Mouse (Mus musculus): ENCODE results near the gene Btn2a2. TPM values are rescaled to one million over a fixed set of nuclear protein-coding genes. Genes with fewer than 3 reads are reported as not detected.

Gene Btn2a2
- total RNA-seq, 2 experiments from 2014 or later: not detected

- DNase-seq (ENCODE audit: low spot score): no peak
- intact Hi-C loops (cut with DNase I): no loop called here
These were observed 13.4 kb upstream of the Btn2a2 start for GRCm38 (mm10) chr13:23502031-23502567.

GRCm38 (mm10) chr13:23501511-23501910, 12.9 kb upstream of the Btn2a2 start:
- DNase-seq (ENCODE audit: low spot score): no peak
- intact Hi-C loops (cut with DNase I): no loop called here

GRCm38 (mm10) chr13:23500424-23501200, 12.0 kb upstream of the Btn2a2 start:
- intact Hi-C loops (cut with DNase I): no loop called here
- no peak for DNase-seq (ENCODE audit: low spot score)

- intact Hi-C loops (cut with DNase I): no loop called here
- DNase-seq (ENCODE audit: low spot score): no peak
These were observed 11.3 kb upstream of the Btn2a2 start for GRCm38 (mm10) chr13:23499943-23500342.

- DNase-seq (ENCODE audit: low spot score): no peak
- intact Hi-C loops (cut with DNase I): no loop called here
These were observed 10.0 kb upstream of the Btn2a2 start for GRCm38 (mm10) chr13:23498653-23499052.

GRCm38 (mm10) chr13:23497656-23498321, 9.1 kb upstream of the Btn2a2 start:
- intact Hi-C loops (cut with DNase I): no loop called here
- no peak for DNase-seq (ENCODE audit: low spot score)

- DNase-seq (ENCODE audit: low spot score): no peak
- intact Hi-C loops (cut with DNase I): no loop called here
These were observed 6.9 kb upstream of the Btn2a2 start for GRCm38 (mm10) chr13:23495526-23495925.

GRCm38 (mm10) chr13:23491990-23492389, 3.3 kb upstream of the Btn2a2 start:
- intact Hi-C loops (cut with DNase I): no loop called here
- no peak for DNase-seq (ENCODE audit: low spot score)

- intact Hi-C loops (cut with DNase I): no loop called here
- DNase-seq (ENCODE audit: low spot score): no peak
These were observed 2.6 kb upstream of the Btn2a2 start for GRCm38 (mm10) chr13:23491263-23491662.

- DNase-seq (ENCODE audit: low spot score): no peak
- intact Hi-C loops (cut with DNase I): no loop called here
These were observed 2.2 kb upstream of the Btn2a2 start for GRCm38 (mm10) chr13:23490863-23491262.

GRCm38 (mm10) chr13:23485271-23485670, 3.4 kb downstream of the Btn2a2 start:
- no peak for DNase-seq (ENCODE audit: low spot score)
- intact Hi-C loops (cut with DNase I): no loop called here

- intact Hi-C loops (cut with DNase I): no loop called here
- DNase-seq (ENCODE audit: low spot score): no peak
These were observed 5.5 kb downstream of the Btn2a2 start for GRCm38 (mm10) chr13:23483153-23483552.

- intact Hi-C loops (cut with DNase I): no loop called here
- DNase-seq (ENCODE audit: low spot score): no peak
These were observed 13.0 kb downstream of the Btn2a2 start for GRCm38 (mm10) chr13:23475658-23476057.

GRCm38 (mm10) chr13:23466911-23467310, 21.7 kb downstream of the Btn2a2 start:
- no peak for DNase-seq (ENCODE audit: low spot score)
- intact Hi-C loops (cut with DNase I): no loop called here

GRCm38 (mm10) chr13:23466306-23466705, 22.4 kb downstream of the Btn2a2 start:
- no peak for DNase-seq (ENCODE audit: low spot score)
- intact Hi-C loops (cut with DNase I): no loop called here

- DNase-seq (ENCODE audit: low spot score): no peak
- intact Hi-C loops (cut with DNase I): no loop called here
These were observed 23.0 kb downstream of the Btn2a2 start, which contains the start of gene Btn1a1 for GRCm38 (mm10) chr13:23465600-23466109. TSS of gene Btn1a1 (minus strand) at chr13:23465901.

- no peak for DNase-seq (ENCODE audit: low spot score)
- intact Hi-C loops (cut with DNase I): no loop called here
These were observed 23.8 kb downstream of the Btn2a2 start for GRCm38 (mm10) chr13:23464841-23465366.

- DNase-seq (ENCODE audit: low spot score): no peak
- intact Hi-C loops (cut with DNase I): no loop called here
These were observed 24.4 kb downstream of the Btn2a2 start for GRCm38 (mm10) chr13:23464224-23464637.

GRCm38 (mm10) chr13:23463381-23464223, 25.1 kb downstream of the Btn2a2 start:
- intact Hi-C loops (cut with DNase I): no loop called here
- peak; percentile 31 for DNase-seq (ENCODE audit: low spot score)

- DNase-seq (ENCODE audit: low spot score): no peak
- intact Hi-C loops (cut with DNase I): no loop called here
These were observed 26.0 kb downstream of the Btn2a2 start for GRCm38 (mm10) chr13:23462669-23463068.
